Mouse (Mus musculus) heart, embryonic 11.5 days (tissue): ENCODE data around the gene Timm22. TPM values are rescaled to one million over a fixed set of nuclear protein-coding genes. Genes with fewer than 3 reads are reported as not detected.
A peak's percentile ranks its signal among the peaks of the same experiment; 100 is the strongest.

ENCODE experiments used
- ATAC-seq: fragments of 200-750 bp; cut with Nextera tagmentation; replicated peaks from 2 replicates; pipeline ENCODE4 v1.8.0; 2017; ENCODE audit warnings: moderate library complexity; ENCODE audit not compliant: insufficient number of reproducible peaks, low FRiP score, low TSS enrichment
- H3K27ac ChIP-seq: fragments of 300-500 bp; sonication (generic); 2 replicates; pipeline ENCODE4 v1.5.1; 2014; ENCODE audit warnings: mild to moderate bottlenecking, low read depth, low read length
- H3K27me3 ChIP-seq: fragments of 300-500 bp; sonication (generic); 2 replicates; pipeline ENCODE4 v1.6.1; 2014; ENCODE audit warnings: mild to moderate bottlenecking, low read length, mixed read lengths; ENCODE audit not compliant: control insufficient read depth, insufficient read depth
- H3K36me3 ChIP-seq: fragments of 300-500 bp; sonication (generic); 2 replicates; pipeline ENCODE4 v1.6.1; 2014; ENCODE audit warnings: mild to moderate bottlenecking, low read length, moderate library complexity, mixed read lengths; ENCODE audit not compliant: control insufficient read depth, insufficient read depth
- H3K4me1 ChIP-seq: fragments of 300-500 bp; sonication (generic); 2 replicates; pipeline ENCODE4 v1.6.1; 2014; ENCODE audit warnings: low read length; ENCODE audit not compliant: control insufficient read depth, insufficient read depth
- H3K4me2 ChIP-seq: fragments of 300-500 bp; sonication (generic); 2 replicates; pipeline ENCODE4 v1.6.1; 2014; ENCODE audit warnings: mild to moderate bottlenecking, moderate library complexity
- H3K4me3 ChIP-seq: fragments of 300-500 bp; sonication (generic); 2 replicates; pipeline ENCODE4 v1.5.1; 2014; ENCODE audit warnings: low read depth, low read length
- H3K9ac ChIP-seq: fragments of 300-500 bp; sonication (generic); 2 replicates; pipeline ENCODE4 v1.6.1; 2014; ENCODE audit warnings: mild to moderate bottlenecking, low read depth, low read length, moderate library complexity
- H3K9me3 ChIP-seq: fragments of 300-500 bp; sonication (generic); replicated peaks from 2 replicates; pipeline ENCODE4 v1.6.1; 2016; ENCODE audit warnings: low read length; ENCODE audit not compliant: control insufficient read depth
- WGBS: fragments of 180-500 bp; shearing (Covaris S2); extraction: QIAGEN DNeasy Blood & Tissue Kit; methylation state at CpG from one replicate; pipeline ENCODE4 v1.1.7; 2014; ENCODE audit not compliant: insufficient replicate concordance; 5-methylcytosine and 5-hydroxymethylcytosine counted together
- polyA plus RNA-seq: library from polyadenylated mRNA; unstranded; fragments of >200 nt; fragmentation: Nextera tagmentation; extraction: Ambion mirVana; gene quantifications from 2 replicates; pipeline ENCODE4 v1.2.1, GENCODE M21; 2014

The Timm22 gene
- polyA plus RNA-seq, 1 experiment from 2014 or later, result 110 TPM

DNA sequence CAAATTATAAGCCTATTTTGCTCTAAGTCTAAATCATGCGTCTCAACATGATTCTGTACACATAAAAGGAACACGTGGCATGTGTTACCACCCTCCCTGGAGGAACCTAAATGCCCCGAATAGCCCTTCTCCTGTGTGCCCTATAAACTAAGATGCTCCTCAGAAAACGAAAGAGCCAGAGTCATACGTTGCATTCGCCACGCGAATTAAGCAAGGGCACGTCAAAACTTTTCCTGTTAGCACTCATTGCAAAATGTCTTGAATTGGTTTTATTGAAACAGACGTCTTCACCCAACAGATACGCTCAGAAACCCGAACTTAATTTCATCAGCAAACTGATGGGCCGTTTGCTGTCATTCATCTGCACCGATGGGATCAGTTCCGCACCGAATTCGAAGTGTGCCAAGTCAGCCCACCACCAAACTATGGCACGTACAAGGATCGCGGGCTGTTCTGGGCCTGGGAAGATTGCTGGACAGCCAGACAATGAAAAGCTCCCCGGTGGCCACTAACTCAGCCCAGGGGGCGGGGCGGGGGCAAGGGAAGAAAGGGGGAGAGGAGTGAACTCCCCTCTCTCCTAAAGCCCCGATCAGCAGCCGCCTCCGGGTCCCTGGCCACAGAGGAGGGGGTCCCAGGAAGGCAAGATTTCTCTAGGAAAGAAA is 9.0 kb upstream of the Timm22 start:
- peak overlapping the region; percentile 89 for H3K4me3 ChIP-seq
- no peaks in the 10 kb centered on the region for H3K9me3 ChIP-seq
- peak overlapping the region; percentile 92 for H3K27ac ChIP-seq
- ATAC-seq, result peak; percentile 31; the same call in 1 of the 2 replicates
- H3K4me1 ChIP-seq, result peaks cover 3% of the 10 kb centered on the region; the same call in 1 of the 2 replicates
- WGBS, result 2% methylated on average over 26 of the region's 26 CpGs
- H3K9ac ChIP-seq, result peak overlapping the region; percentile 90
- H3K4me2 ChIP-seq, result peak overlapping the region; percentile 90
- no peaks in the 10 kb centered on the region for H3K27me3 ChIP-seq
- no peaks in the 10 kb centered on the region for H3K36me3 ChIP-seq

DNA sequence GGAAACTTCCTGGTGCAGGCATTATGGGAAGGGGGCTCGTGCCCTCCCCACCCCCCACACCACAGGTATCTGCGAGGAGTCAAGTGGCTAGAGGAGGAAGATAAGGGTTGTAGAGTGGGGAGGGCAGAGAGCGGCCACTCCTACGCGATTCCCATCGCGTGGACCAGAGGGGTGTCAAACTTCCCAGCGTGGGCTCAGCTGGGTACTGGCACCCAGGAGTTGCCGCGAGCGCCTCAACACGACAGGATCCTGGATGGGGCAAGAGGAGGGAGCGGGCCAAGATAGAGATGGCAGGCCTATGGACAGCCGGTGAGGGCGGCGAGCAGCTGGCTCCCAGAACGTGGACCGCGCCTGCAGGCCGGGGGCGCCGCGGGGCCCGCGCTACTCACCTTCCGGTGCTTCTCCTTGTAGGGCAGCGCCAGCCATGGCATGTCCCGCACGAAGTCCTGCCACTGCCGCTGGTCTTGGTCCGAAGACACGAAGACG is 8.4 kb upstream of the Timm22 start:
- H3K27ac ChIP-seq, result peak overlapping the region; percentile 92
- peak overlapping the region; percentile 89 for H3K4me3 ChIP-seq
- no peaks in the 10 kb centered on the region for H3K36me3 ChIP-seq
- under 1% methylated on average over 26 of the region's 33 CpGs for WGBS
- H3K4me2 ChIP-seq, result peak overlapping the region; percentile 90
- ATAC-seq, result peak; percentile 70
- peaks cover 3% of the 10 kb centered on the region; the same call in 1 of the 2 replicates for H3K4me1 ChIP-seq
- H3K27me3 ChIP-seq, result no peaks in the 10 kb centered on the region
- H3K9me3 ChIP-seq, result no peaks in the 10 kb centered on the region
- peak overlapping the region; percentile 90 for H3K9ac ChIP-seq

GRCm38 (mm10) chr11:76398798-76399586 is 7.8 kb upstream of the Timm22 start, which contains the start of gene Nxn:
Gene Nxn (minus strand): TSS chr11:76399140.
- ATAC-seq, result peak; percentile 86
- Histone ChIP-seq H3K9ac (peak within 1 kb of the TSS; percentile 90), H3K27ac (peak within 1 kb of the TSS; percentile 92), H3K4me2 (peak within 1 kb of the TSS; percentile 90), H3K4me3 (peak within 1 kb of the TSS; percentile 89), H3K9me3 (no peaks in the 10 kb centered on the region), H3K36me3 (no peaks in the 10 kb centered on the region), H3K4me1 (peaks cover 3% of the 10 kb centered on the region; the same call in 1 of the 2 replicates), H3K27me3 (no peaks in the 10 kb centered on the region)
- WGBS, result under 1% methylated on average over 40 of the region's 70 CpGs

DNA sequence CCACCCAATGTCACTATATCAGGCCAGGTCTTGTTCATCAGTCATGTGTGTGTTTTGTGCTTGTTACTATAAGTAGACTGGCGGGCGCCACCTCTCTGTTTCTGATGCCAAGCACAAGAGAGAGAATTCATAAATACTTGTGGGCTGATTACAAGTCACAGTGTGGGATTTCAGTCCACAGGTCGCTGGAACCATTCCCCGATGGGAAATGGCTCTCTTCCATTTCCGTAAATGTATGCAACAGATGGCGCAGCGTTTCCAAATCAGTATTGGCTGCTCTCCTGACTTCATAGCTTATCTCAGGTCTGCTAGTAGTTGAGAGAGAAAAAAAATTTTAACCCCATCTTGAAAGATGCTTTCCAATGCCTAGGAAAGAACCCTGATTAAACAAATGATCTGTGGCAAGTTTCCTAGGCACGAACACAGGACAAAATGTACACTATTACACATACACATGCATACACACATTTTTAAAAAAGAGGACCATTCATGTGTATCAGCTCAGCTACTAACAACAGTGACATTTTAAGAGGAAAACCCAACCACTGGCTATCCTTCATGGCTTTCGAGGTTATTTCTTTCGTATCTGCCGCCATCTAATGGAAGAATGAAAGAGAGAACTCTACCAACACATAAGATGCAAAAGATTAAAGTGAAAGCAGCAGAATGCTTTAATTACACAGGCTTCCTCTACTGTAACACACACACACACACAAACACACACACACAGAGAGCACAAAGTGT is 7.0 kb upstream of the Timm22 start:
- H3K4me1 ChIP-seq, result peaks cover 3% of the 10 kb centered on the region; the same call in 1 of the 2 replicates
- no peaks in the 10 kb centered on the region for H3K36me3 ChIP-seq
- H3K4me3 ChIP-seq, result peak overlapping the region; percentile 89
- 8% methylated on average over 11 of the region's 11 CpGs for WGBS
- H3K4me2 ChIP-seq, result peak overlapping the region; percentile 90
- no peak overlapping the region for H3K27ac ChIP-seq
- no peaks in the 10 kb centered on the region for H3K27me3 ChIP-seq
- no peak overlapping the region; the same call in 1 of the 2 replicates for H3K9ac ChIP-seq
- no peaks in the 10 kb centered on the region for H3K9me3 ChIP-seq
- no peak for ATAC-seq

DNA sequence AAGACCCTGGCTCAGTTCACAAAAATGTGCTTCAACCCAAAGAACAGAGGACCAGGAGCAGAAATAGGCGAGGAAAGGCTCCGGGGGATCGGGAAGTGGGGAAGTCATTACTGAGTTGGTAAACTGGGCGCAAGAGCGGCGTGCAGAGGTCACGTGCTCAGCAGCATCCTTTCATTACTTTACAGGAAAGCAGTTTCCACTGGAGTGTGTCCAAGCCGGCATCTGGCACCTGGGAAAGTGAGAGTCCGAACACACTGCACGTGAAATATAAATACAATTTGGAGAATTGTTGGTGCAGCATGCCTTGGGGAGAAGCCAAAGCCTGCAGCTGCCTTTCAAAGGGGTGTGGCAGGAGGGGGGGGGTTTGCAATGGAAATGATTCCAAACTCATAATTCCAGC is 5.4 kb upstream of the Timm22 start:
- WGBS, result 74% methylated on average over 10 of the region's 10 CpGs
- H3K27ac ChIP-seq, result no peak overlapping the region
- H3K4me3 ChIP-seq, result no peak overlapping the region
- H3K4me2 ChIP-seq, result no peak overlapping the region
- H3K9me3 ChIP-seq, result no peaks in the 10 kb centered on the region
- no peaks in the 10 kb centered on the region for H3K27me3 ChIP-seq
- H3K36me3 ChIP-seq, result no peaks in the 10 kb centered on the region
- no peak for ATAC-seq
- H3K9ac ChIP-seq, result no peak overlapping the region
- peaks cover 3% of the 10 kb centered on the region; the same call in 1 of the 2 replicates for H3K4me1 ChIP-seq

DNA sequence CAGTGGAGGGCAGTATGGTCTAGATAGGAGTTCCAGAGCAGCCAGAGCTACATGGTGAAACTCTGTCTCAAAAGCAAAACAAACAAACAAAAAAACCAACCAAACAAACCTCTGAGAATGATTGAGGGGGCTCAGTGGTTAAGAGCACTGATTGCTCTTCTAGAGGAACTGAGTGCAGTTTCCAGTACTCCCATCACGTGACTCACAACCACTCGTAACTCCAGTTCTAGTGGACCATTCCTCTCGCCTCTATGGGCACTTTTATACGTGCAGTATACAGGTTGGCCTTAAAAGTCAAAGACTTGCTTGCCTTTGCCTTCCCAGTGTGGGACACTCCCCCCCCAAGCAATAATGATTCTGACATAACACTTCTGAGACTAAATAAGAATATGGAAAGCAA is 1.6 kb upstream of the Timm22 start:
- WGBS, result 51% methylated on average over 4 of the region's 4 CpGs
- Histone ChIP-seq H3K36me3 (no peaks in the 10 kb centered on the region), H3K27ac (no peak overlapping the region), H3K4me3 (no peak overlapping the region), H3K4me1 (peaks cover 4% of the 10 kb centered on the region), H3K4me2 (no peak overlapping the region), H3K9ac (no peak overlapping the region), H3K9me3 (no peaks in the 10 kb centered on the region), H3K27me3 (no peaks in the 10 kb centered on the region)
- no peak for ATAC-seq

- no peak overlapping the region for H3K4me2 ChIP-seq
- ATAC-seq, result no peak
- H3K9ac ChIP-seq, result no peak overlapping the region
- no peak overlapping the region for H3K27ac ChIP-seq
- 73% methylated on average over 5 of the region's 5 CpGs for WGBS
- no peaks in the 10 kb centered on the region for H3K36me3 ChIP-seq
- H3K4me3 ChIP-seq, result no peak overlapping the region
- H3K9me3 ChIP-seq, result no peaks in the 10 kb centered on the region
- peaks cover 4% of the 10 kb centered on the region for H3K4me1 ChIP-seq
- H3K27me3 ChIP-seq, result no peaks in the 10 kb centered on the region
These were observed 1.0 kb upstream of the Timm22 start for GRCm38 (mm10) chr11:76405626-76406264.

- Histone ChIP-seq H3K9ac (no peak overlapping the region), H3K27me3 (no peaks in the 10 kb centered on the region), H3K4me2 (no peak overlapping the region), H3K36me3 (peaks cover 15% of the 10 kb centered on the region), H3K4me1 (peaks cover 4% of the 10 kb centered on the region), H3K9me3 (no peaks in the 10 kb centered on the region), H3K4me3 (no peak overlapping the region), H3K27ac (no peak overlapping the region)
- WGBS, result 71% methylated on average over 12 of the region's 12 CpGs
- ATAC-seq, result no peak
These were observed 4.1 kb downstream of the Timm22 start for GRCm38 (mm10) chr11:76410826-76411225.
